Mouse (Mus musculus): Measurements from ENCODE around the gene Itgb6. TPM values are rescaled to one million over a fixed set of nuclear protein-coding genes. Genes with fewer than 3 reads are reported as not detected.

Gene Itgb6
- polyA plus RNA-seq (2012; rRNA removed): 22.8 and 28.9 TPM in 2 replicates

- no peak within 1 kb of the TSS for H3K4me3 ChIP-seq (replicated peaks; ENCODE audit: extremely low read depth, low read depth, low read length)
- H3K4me1 ChIP-seq (ENCODE audit: control insufficient read depth, insufficient read depth, low read length): peaks cover 2% of the 10 kb centered on the region; the same call in 1 of the 2 replicates
- TF ChIP-seq POLR2A (IDR thresholded peaks at IDR 0.05; ENCODE audit: borderline replicate concordance, extremely low read depth, low read depth, low read length): no peak
- 77% methylated on average over 14 of the region's 14 CpGs for WGBS
- DNase-seq: peak; percentile 6
Measured at GRCm38 (mm10) chr2:60722514-60722913, at the start of gene Itgb6. Itgb6 (minus strand) TSS chr2:60722643.

- no peak for DNase-seq
- TF ChIP-seq POLR2A (IDR thresholded peaks at IDR 0.05; ENCODE audit: borderline replicate concordance, extremely low read depth, low read depth, low read length) (no peak), CTCF (IDR thresholded peaks at IDR 0.05; ENCODE audit: insufficient read depth, low read length) (no peak)
- no peak overlapping the region for H3K4me3 ChIP-seq (replicated peaks; ENCODE audit: extremely low read depth, low read depth, low read length)
- WGBS: 68% methylated on average over 8 of the region's 8 CpGs
- H3K4me1 ChIP-seq (ENCODE audit: control insufficient read depth, insufficient read depth, low read length): no peaks in the 10 kb centered on the region; the same call in 1 of the 2 replicates
Measured at GRCm38 (mm10) chr2:60766420-60766819, 44.0 kb upstream of the Itgb6 start.

- 83% methylated on average over 9 of the region's 9 CpGs for WGBS
- Histone ChIP-seq H3K4me1 (ENCODE audit: control insufficient read depth, insufficient read depth, low read length) (no peaks in the 10 kb centered on the region), H3K4me3 (replicated peaks; ENCODE audit: extremely low read depth, low read depth, low read length) (no peak overlapping the region)
- no peak for TF ChIP-seq POLR2A (IDR thresholded peaks at IDR 0.05; ENCODE audit: borderline replicate concordance, extremely low read depth, low read depth, low read length)
- TF ChIP-seq CTCF (IDR thresholded peaks at IDR 0.05; ENCODE audit: insufficient read depth, low read length): no peak
- no peak for DNase-seq
Measured at GRCm38 (mm10) chr2:60756218-60756617, 33.8 kb upstream of the Itgb6 start.

DNA sequence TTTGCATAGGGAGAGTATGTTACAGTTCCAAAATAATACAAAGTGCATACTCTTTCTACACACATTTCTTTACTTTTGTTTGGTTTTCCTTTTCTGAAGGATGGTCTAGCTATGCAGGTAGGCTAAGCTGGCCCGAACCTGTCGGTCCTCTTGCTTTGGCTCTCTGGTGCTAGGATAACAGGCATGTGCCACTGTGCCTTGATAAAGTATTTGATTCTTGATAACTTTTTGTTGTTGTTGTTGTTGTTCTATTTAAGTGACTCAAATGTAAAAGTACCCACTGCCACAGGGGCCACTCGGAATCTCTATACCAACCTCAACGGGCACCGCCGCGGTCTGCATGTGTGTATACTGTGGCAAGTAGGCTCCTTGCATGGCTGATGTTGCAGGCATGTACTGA is 32.7 kb upstream of the Itgb6 start:
- 90% methylated on average over 7 of the region's 7 CpGs for whole genome bisulfite sequencing
- no peak overlapping the region for H3K4me3 ChIP-seq (replicated peaks; ENCODE audit: extremely low read depth, low read depth, low read length)
- no peaks in the 10 kb centered on the region for H3K4me1 ChIP-seq (ENCODE audit: control insufficient read depth, insufficient read depth, low read length)
- TF ChIP-seq POLR2A (IDR thresholded peaks at IDR 0.05; ENCODE audit: borderline replicate concordance, extremely low read depth, low read depth, low read length) (no peak), CTCF (IDR thresholded peaks at IDR 0.05; ENCODE audit: insufficient read depth, low read length) (no peak)
- no peak for DNase-seq

- TF ChIP-seq POLR2A (IDR thresholded peaks at IDR 0.05; ENCODE audit: borderline replicate concordance, extremely low read depth, low read depth, low read length) (no peak), CTCF (IDR thresholded peaks at IDR 0.05; ENCODE audit: insufficient read depth, low read length) (no peak)
- 87% methylated on average over 9 of the region's 9 CpGs for WGBS
- no peak for DNase-seq
- no peak overlapping the region for H3K4me3 ChIP-seq (replicated peaks; ENCODE audit: extremely low read depth, low read depth, low read length)
- H3K4me1 ChIP-seq (ENCODE audit: control insufficient read depth, insufficient read depth, low read length): no peaks in the 10 kb centered on the region
Measured at GRCm38 (mm10) chr2:60751274-60751673, 28.8 kb upstream of the Itgb6 start.

GRCm38 (mm10) chr2:60750591-60750990 is 28.1 kb upstream of the Itgb6 start:
- DNase-seq: no peak
- Histone ChIP-seq H3K4me3 (replicated peaks; ENCODE audit: extremely low read depth, low read depth, low read length) (no peak overlapping the region), H3K4me1 (ENCODE audit: control insufficient read depth, insufficient read depth, low read length) (no peaks in the 10 kb centered on the region)
- 79% methylated on average over 3 of the region's 3 CpGs for WGBS
- TF ChIP-seq POLR2A (IDR thresholded peaks at IDR 0.05; ENCODE audit: borderline replicate concordance, extremely low read depth, low read depth, low read length) (no peak), CTCF (IDR thresholded peaks at IDR 0.05; ENCODE audit: insufficient read depth, low read length) (no peak)

- Histone ChIP-seq H3K4me1 (ENCODE audit: control insufficient read depth, insufficient read depth, low read length) (no peaks in the 10 kb centered on the region), H3K4me3 (replicated peaks; ENCODE audit: extremely low read depth, low read depth, low read length) (no peak overlapping the region)
- DNase-seq: no peak
- TF ChIP-seq POLR2A (IDR thresholded peaks at IDR 0.05; ENCODE audit: borderline replicate concordance, extremely low read depth, low read depth, low read length): no peak
- TF ChIP-seq CTCF (IDR thresholded peaks at IDR 0.05; ENCODE audit: insufficient read depth, low read length): 0 out of 2 replicates have a peak, but pooled peaks have one; percentile 9
- 67% methylated on average over 1 of the region's 1 CpGs for WGBS
Measured at GRCm38 (mm10) chr2:60748585-60748984, 26.1 kb upstream of the Itgb6 start.

- Histone ChIP-seq H3K4me3 (replicated peaks; ENCODE audit: extremely low read depth, low read depth, low read length) (no peak overlapping the region), H3K4me1 (ENCODE audit: control insufficient read depth, insufficient read depth, low read length) (no peaks in the 10 kb centered on the region)
- TF ChIP-seq CTCF (IDR thresholded peaks at IDR 0.05; ENCODE audit: insufficient read depth, low read length): no peak
- no peak for TF ChIP-seq POLR2A (IDR thresholded peaks at IDR 0.05; ENCODE audit: borderline replicate concordance, extremely low read depth, low read depth, low read length)
- WGBS: 35% methylated on average over 3 of the region's 3 CpGs
- peak; percentile 31 for DNase-seq
Measured at GRCm38 (mm10) chr2:60747590-60747989, 25.1 kb upstream of the Itgb6 start.

- no peak for TF ChIP-seq POLR2A (IDR thresholded peaks at IDR 0.05; ENCODE audit: borderline replicate concordance, extremely low read depth, low read depth, low read length)
- no peak for TF ChIP-seq CTCF (IDR thresholded peaks at IDR 0.05; ENCODE audit: insufficient read depth, low read length)
- H3K4me3 ChIP-seq (replicated peaks; ENCODE audit: extremely low read depth, low read depth, low read length): no peak overlapping the region
- WGBS: 44% methylated on average over 3 of the region's 3 CpGs
- H3K4me1 ChIP-seq (ENCODE audit: control insufficient read depth, insufficient read depth, low read length): no peaks in the 10 kb centered on the region; the same call in 1 of the 2 replicates
- no peak for DNase-seq
Measured at GRCm38 (mm10) chr2:60744674-60745073, 22.2 kb upstream of the Itgb6 start.

- WGBS: 42% methylated on average over 10 of the region's 10 CpGs
- Histone ChIP-seq H3K4me1 (ENCODE audit: control insufficient read depth, insufficient read depth, low read length) (peaks cover 3% of the 10 kb centered on the region; the same call in 1 of the 2 replicates), H3K4me3 (replicated peaks; ENCODE audit: extremely low read depth, low read depth, low read length) (no peak overlapping the region)
- DNase-seq: no peak
- TF ChIP-seq POLR2A (IDR thresholded peaks at IDR 0.05; ENCODE audit: borderline replicate concordance, extremely low read depth, low read depth, low read length): no peak
- no peak for TF ChIP-seq CTCF (IDR thresholded peaks at IDR 0.05; ENCODE audit: insufficient read depth, low read length)
Measured at GRCm38 (mm10) chr2:60739389-60740137, 17.1 kb upstream of the Itgb6 start.
